Mouse (Mus musculus): Measurements from ENCODE around the gene Olfr1053.
"Not testable (repeated sequence)": the region's sequence is repeated elsewhere in the genome, so short reads cannot be mapped to it uniquely, and the experiment has no call there.

The Olfr1053 gene

GRCm38 (mm10) chr2:86315184-86315583, at the start of gene Olfr1053:
Gene Olfr1053, minus strand, starts transcription at chr2:86315284.
- DNase-seq (ENCODE audit: low spot score): no peak

- DNase-seq (ENCODE audit: low spot score): no peak
Observed at GRCm38 (mm10) chr2:86362369-86362768, 47.3 kb upstream of the Olfr1053 start, which contains the start of gene Olfr1056. Gene Olfr1056, minus strand, starts transcription at chr2:86362469.

- DNase-seq (ENCODE audit: low spot score): not testable (repeated sequence)
Observed at GRCm38 (mm10) chr2:86351751-86352150, 36.7 kb upstream of the Olfr1053 start.

GRCm38 (mm10) chr2:86350184-86350583, 35.1 kb upstream of the Olfr1053 start, which contains the start of gene Olfr1055:
Gene Olfr1055, minus strand, starts transcription at chr2:86350284.
- no peak for DNase-seq (ENCODE audit: low spot score)

- DNase-seq (ENCODE audit: low spot score): no peak
Observed at GRCm38 (mm10) chr2:86335333-86335732, 20.2 kb upstream of the Olfr1053 start, which contains the start of gene Olfr1054. Gene Olfr1054, minus strand, starts transcription at chr2:86335433.

- no peak for DNase-seq (ENCODE audit: low spot score)
Observed at GRCm38 (mm10) chr2:86292155-86292554, 22.9 kb downstream of the Olfr1053 start, which contains the start of gene Olfr1052. Gene Olfr1052, plus strand, starts transcription at chr2:86292455.

- not testable (repeated sequence) for DNase-seq (ENCODE audit: low spot score)
Observed at GRCm38 (mm10) chr2:86278988-86279387, 36.1 kb downstream of the Olfr1053 start, which contains the start of gene Olfr1051. Gene Olfr1051, minus strand, starts transcription at chr2:86279088.
